Mouse (Mus musculus): ENCODE measurements around the gene Dip2b.

Gene Dip2b

DNA sequence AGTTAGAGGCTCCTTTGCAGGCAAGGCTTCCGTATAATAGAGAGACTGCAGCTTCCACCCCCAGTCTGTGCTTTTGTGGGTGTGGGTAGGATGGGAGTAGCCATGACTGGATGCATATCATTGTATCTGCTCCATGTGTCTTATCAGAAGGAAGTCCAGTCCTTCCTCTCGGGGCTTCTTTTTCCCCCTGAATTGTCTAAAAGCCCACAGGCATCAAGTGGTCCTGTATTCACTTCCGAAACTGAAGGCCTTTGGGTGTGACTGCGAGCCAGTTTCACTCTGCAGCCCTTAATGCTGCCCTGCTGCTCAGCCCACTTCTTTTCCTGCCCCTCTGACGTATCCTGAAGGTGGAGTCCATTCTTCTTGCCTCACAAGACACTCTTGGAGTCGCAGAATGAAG, 86.8 kb downstream of the Dip2b start:
- TF ChIP-seq GATA4 (IDR thresholded peaks at IDR 0.05; ENCODE audit: insufficient replicate concordance, low read length): peak; percentile 51; the same call in 1 of the 2 replicates

DNA sequence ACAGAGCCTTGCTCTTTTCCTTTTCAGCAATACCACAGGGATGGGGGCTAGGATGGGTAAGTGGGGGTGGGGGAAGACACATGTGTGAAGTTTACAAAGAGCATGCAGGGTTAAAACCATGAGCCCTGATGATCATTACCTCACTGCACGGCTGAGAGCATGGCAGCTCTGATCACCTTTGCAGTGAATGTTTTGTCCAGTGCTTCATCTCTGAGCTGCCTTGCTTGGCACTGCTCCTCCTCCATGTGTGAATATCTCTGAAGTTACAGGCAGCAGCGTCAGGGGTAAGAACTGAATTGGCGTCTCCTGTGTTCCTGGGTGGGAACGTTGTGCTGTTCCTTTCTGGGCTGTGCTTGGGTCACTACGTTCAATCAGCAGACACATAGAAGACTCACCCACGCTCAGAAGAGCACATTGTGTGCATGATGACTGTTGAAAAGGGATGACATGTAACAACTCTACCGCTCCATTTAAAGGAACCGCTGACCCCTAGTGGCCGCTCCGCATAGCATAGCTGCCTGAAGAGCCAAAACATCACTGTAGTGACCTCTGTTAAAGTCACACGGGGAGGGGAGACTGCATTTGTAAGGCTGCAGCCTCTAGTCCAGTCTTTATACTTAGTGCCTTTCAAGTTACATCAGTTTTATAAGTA, 88.1 kb downstream of the Dip2b start:
- no peak for TF ChIP-seq GATA4 (IDR thresholded peaks at IDR 0.05; ENCODE audit: insufficient replicate concordance, low read length)

GRCm38 (mm10) chr15:100129151-100129790, 90.8 kb downstream of the Dip2b start:
- no peak for TF ChIP-seq GATA4 (IDR thresholded peaks at IDR 0.05; ENCODE audit: insufficient replicate concordance, low read length)

DNA sequence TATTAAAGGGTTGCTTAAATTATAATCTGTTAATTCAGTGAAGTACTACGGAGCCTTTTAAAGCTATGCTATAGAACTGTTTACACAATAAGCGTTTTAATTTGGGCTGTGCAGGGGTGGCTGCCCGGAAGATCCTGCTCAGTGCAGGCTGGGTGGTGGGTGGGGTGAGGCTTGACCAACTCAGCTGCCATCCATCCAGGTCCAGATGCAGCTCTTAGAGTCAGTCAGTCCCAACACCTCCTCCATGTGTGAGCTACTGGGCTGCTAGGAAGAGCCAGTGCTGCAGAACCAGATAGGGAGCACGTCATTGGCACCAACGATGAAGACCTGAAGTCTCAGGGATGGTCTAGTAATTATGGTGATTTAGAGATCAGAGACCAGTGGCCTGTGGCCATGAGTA, 101.2 kb downstream of the Dip2b start:
- no peak for TF ChIP-seq GATA4 (IDR thresholded peaks at IDR 0.05; ENCODE audit: insufficient replicate concordance, low read length)

DNA sequence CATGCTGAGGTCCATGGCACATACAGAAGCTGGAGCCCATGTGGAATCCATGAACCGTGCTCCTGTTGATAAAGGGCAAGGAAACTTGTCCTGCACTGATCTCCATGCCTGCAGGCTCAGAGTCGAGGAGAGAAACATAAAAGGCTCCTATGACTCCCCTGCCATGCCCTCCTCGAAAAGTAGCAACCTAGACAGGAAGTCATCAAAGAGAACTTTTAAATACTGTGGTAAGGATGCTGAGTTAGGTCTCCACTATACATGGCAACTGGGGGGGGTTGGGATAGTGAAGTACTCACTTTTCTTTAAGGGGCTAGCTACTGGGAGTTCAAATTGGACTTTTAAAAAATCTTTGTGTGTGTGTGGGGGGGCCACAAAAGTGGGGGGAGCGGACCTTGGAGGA, 102.0 kb downstream of the Dip2b start:
- no peak for TF ChIP-seq GATA4 (IDR thresholded peaks at IDR 0.05; ENCODE audit: insufficient replicate concordance, low read length)

DNA sequence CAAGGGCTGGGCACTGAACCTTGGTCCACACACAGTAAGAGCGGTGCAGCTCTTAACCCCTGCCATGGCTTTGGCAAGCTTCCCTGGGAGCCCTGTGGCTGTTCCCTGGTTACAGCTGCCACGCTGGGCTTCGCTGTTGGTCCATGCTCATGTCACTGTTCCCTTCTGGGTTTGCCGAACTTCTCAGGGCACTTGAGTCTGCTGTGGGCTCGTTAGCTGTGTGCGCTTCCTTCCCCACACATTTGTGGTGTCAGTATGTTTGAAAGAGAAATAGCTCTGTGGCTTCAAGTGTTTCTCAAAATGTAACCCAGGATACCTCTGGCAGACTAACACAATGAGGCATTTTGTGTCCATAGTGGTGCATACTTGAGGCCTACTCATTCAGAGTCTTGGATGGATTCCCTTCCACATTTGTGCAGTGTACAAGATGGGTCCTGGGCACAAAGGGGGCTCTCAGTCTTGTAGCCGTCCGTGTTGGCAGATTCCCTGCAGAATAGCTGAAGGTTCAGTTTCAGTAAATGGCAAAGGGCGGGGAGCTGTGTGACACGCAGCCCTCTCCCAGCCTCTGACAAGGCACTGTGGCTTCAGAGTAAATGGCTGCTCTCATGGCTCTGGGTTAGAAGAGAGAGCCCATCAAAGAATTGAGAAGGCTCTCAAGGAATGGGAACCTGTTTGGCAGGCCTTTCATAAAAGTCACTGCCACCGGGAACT, 104.8 kb downstream of the Dip2b start:
- no peak for TF ChIP-seq GATA4 (IDR thresholded peaks at IDR 0.05; ENCODE audit: insufficient replicate concordance, low read length)

DNA sequence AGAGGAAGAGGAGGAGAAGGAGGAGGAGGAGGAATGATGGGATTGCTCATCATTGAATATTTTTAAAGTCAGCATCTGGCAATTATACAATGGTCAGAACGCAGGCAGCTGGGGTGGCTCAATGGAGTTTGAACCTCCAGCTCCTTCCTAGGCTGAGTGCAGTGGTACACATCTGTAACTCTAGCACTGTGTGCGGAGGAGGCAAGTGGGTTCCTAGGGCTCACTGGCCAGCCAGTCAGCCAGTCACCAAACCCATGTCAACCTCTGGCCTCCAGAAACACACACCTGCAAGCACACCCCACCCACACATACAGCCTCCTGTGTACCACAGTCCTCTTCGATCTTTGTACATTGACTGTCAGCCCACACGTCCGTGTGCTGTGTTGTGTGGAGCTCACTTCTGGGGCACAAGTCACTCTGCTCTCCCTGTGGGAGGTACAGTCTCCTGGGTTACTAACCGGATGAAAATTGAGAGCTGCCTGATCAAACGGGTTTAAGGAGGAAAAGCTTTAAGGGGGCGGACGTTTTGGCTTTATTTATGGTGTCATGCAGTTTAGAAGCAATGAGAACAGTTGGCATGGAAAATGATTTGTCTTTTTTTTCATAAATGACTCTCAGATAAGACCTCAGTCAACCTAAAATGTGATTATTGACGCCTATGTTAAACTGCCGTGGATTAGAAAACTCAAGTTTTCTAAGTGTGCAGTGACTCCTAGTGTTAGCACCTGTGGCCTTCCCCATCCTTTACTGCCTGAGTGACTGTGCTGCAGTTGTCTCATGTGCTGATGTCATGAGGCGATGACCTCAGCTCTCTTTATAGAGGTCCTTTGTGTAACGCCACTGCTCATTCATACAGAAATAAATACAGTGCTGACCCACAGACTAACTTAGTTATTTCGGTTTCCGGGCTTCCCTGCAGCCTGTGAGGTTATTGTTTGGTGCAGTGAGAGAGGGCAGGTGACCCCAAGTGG, 106.7 kb downstream of the Dip2b start:
- no peak for TF ChIP-seq GATA4 (IDR thresholded peaks at IDR 0.05; ENCODE audit: insufficient replicate concordance, low read length)

GRCm38 (mm10) chr15:100145917-100146316, 107.5 kb downstream of the Dip2b start:
- TF ChIP-seq GATA4 (IDR thresholded peaks at IDR 0.05; ENCODE audit: insufficient replicate concordance, low read length): no peak

- TF ChIP-seq GATA4 (IDR thresholded peaks at IDR 0.05; ENCODE audit: insufficient replicate concordance, low read length): no peak
Measured at GRCm38 (mm10) chr15:100150593-100150992, 112.1 kb downstream of the Dip2b start.

GRCm38 (mm10) chr15:100152321-100152720, 113.9 kb downstream of the Dip2b start:
- no peak for TF ChIP-seq GATA4 (IDR thresholded peaks at IDR 0.05; ENCODE audit: insufficient replicate concordance, low read length)

DNA sequence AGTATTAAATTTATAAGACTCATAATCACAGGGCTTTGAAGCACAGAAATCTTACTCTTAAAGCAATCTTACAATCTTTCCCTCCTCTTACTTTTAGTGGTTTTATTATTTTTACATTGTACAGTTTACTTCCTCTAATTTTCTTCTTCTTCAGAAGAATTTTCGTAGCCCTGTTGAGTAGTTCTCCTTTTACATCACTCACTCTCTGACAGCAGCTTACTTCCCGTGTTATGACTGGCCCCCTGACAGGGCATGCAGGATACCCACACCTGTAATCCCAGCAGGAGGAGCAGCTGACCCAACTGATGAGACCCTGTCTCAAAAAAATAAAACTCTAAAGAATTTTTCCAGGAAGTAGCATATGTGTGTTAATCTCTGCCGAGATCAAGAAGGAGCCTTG, 114.6 kb downstream of the Dip2b start:
- no peak for TF ChIP-seq GATA4 (IDR thresholded peaks at IDR 0.05; ENCODE audit: insufficient replicate concordance, low read length)

GRCm38 (mm10) chr15:100156095-100156707, 117.7 kb downstream of the Dip2b start:
- no peak for TF ChIP-seq GATA4 (IDR thresholded peaks at IDR 0.05; ENCODE audit: insufficient replicate concordance, low read length)

GRCm38 (mm10) chr15:100156781-100157470, 118.5 kb downstream of the Dip2b start:
- TF ChIP-seq GATA4 (IDR thresholded peaks at IDR 0.05; ENCODE audit: insufficient replicate concordance, low read length): no peak

DNA sequence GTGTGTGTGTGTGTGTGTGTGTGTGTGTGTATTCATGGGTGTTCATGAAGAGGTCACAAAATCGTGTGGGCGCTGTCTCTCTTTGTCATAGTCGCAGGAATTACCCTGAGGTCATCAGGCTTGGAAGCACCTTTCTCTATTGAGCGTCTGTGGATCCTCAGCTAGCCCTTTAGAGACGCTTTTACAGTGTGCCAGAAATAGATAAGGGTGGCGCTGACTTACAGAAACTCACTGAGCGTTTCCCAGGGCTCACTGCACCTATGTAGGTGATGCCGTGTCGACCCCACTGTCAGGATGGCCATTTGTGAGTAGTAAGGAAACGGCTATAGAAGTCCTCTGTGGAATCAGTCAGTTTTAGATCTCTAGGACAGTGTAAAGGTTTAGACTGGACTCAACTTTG, 120.5 kb downstream of the Dip2b start:
- TF ChIP-seq GATA4 (IDR thresholded peaks at IDR 0.05; ENCODE audit: insufficient replicate concordance, low read length): no peak
